Comparison of ENCODE assay signal across 8 mouse cellular contexts in the genomic region with DNA sequence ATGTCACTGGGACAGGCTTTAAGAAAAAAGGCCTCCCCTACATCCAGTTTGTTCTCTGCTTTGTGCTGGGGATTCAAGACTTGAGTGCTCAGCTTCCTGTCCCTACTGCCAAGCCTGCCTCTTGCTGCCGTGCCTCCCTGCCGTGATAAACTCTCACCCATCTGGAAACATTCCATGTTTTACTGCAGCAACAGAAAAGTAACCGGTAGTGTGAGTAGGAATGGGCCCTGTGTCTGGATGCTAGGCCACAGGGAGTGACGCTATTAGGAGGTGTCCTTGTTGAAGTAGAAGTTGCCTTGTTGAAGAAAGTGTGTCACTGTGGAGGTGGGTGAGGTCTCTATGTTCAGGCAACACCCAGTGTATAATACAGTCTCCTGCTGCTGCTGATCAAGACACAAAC. TPM values are rescaled to one million over a fixed set of nuclear protein-coding genes. Genes with fewer than 3 reads are reported as not detected.
DNase-seq lines count a peak whose midpoint lies in the region; ATAC-seq and TF ChIP-seq lines count a peak whose summit lies in the region.

No protein-coding gene starts in this region.

- intact Hi-C loops in gastrocnemius, postnatal 36 days (cut with DNase I) = no loop called here
- intact Hi-C loops in left cerebral cortex, adult 2 months (cut with DNase I) = no loop called here

- no peaks in the 10 kb centered on the region for H3K27me3 ChIP-seq in forebrain, embryonic 13.5 days
- no peaks in the 10 kb centered on the region for H3K27me3 ChIP-seq in forebrain, embryonic 10.5 days (ENCODE audit: poor library complexity, severe bottlenecking)
- H3K27me3 ChIP-seq in forebrain, postnatal 0 days (ENCODE audit: insufficient read depth, low read length) = no peaks in the 10 kb centered on the region
- H3K27me3 ChIP-seq in stomach, embryonic 14.5 days (ENCODE audit: control insufficient read depth, insufficient read depth, low read length) = no peaks in the 10 kb centered on the region

- ATAC-seq in forebrain, embryonic 13.5 days = peak; percentile 48; the same call in 1 of the 2 replicates
- peak; percentile 58 for ATAC-seq in forebrain, postnatal 0 days
- no peak for ATAC-seq in stomach, embryonic 14.5 days (ENCODE audit: insufficient number of reproducible peaks, insufficient read depth, low FRiP score, low read depth)

- H3K4me1 ChIP-seq in forebrain, embryonic 13.5 days = peaks cover 15% of the 10 kb centered on the region
- H3K4me1 ChIP-seq in forebrain, embryonic 10.5 days = peaks cover 21% of the 10 kb centered on the region
- peaks cover 5% of the 10 kb centered on the region; the same call in 1 of the 2 replicates for H3K4me1 ChIP-seq in forebrain, postnatal 0 days (ENCODE audit: insufficient read depth)
- H3K4me1 ChIP-seq in stomach, embryonic 14.5 days (ENCODE audit: control insufficient read depth, insufficient read depth, low read length) = peaks cover 5% of the 10 kb centered on the region; the same call in 1 of the 2 replicates

- no peak for DNase-seq in forebrain, embryonic 10.5 days (ENCODE audit: extremely low spot score, low spot score)
- DNase-seq in ZHBTc4 (ENCODE audit: low read depth, low spot score) = peak; percentile 7
- peak; percentile 43 for DNase-seq in forebrain, postnatal 0 days
- DNase-seq in kidney, postnatal 14 days = peak; percentile 31
- no peak for DNase-seq in gastrocnemius, postnatal 36 days
- DNase-seq in left cerebral cortex, adult 2 months (ENCODE audit: extremely low spot score in 1 of 2, low spot score in 2 of 2) = no peak

- TF ChIP-seq CTCF in forebrain, postnatal 0 days (IDR thresholded peaks at IDR 0.05; ENCODE audit: low read depth) = no peak
- TF ChIP-seq CTCF in left cerebral cortex, adult 2 months (IDR thresholded peaks at IDR 0.05) = no peak

- 40% methylated on average over 4 of the region's 4 CpGs for WGBS in forebrain, embryonic 13.5 days
- WGBS in forebrain, embryonic 10.5 days = 67% methylated on average over 4 of the region's 4 CpGs
- 18% methylated on average over 4 of the region's 4 CpGs for WGBS in forebrain, postnatal 0 days
- WGBS in stomach, embryonic 14.5 days = 34% methylated on average over 4 of the region's 4 CpGs

- no peak overlapping the region for H3K9ac ChIP-seq in forebrain, embryonic 13.5 days
- H3K9ac ChIP-seq in forebrain, postnatal 0 days = no peak overlapping the region
- H3K9ac ChIP-seq in stomach, embryonic 14.5 days (replicated peaks; ENCODE audit: low read depth, low read length) = no peak overlapping the region

- H3K27ac ChIP-seq in forebrain, embryonic 13.5 days = peak overlapping the region; percentile 20; the same call in 1 of the 2 replicates
- no peak overlapping the region for H3K27ac ChIP-seq in forebrain, embryonic 10.5 days
- peak overlapping the region; percentile 35; the same call in 1 of the 2 replicates for H3K27ac ChIP-seq in forebrain, postnatal 0 days (ENCODE audit: low read depth, low read length)
- peak overlapping the region; percentile 27; the same call in 1 of the 2 replicates for H3K27ac ChIP-seq in stomach, embryonic 14.5 days (ENCODE audit: low read length)
- H3K27ac ChIP-seq in left cerebral cortex, adult 2 months = no peak overlapping the region

- no peaks in the 10 kb centered on the region for H3K9me3 ChIP-seq in forebrain, embryonic 13.5 days (replicated peaks)
- H3K9me3 ChIP-seq in forebrain, embryonic 10.5 days = no peaks in the 10 kb centered on the region
- H3K9me3 ChIP-seq in forebrain, postnatal 0 days (ENCODE audit: low read length) = no peaks in the 10 kb centered on the region
- H3K9me3 ChIP-seq in stomach, embryonic 14.5 days (ENCODE audit: control insufficient read depth, low read depth, low read length) = no peaks in the 10 kb centered on the region

- H3K36me3 ChIP-seq in forebrain, embryonic 13.5 days (ENCODE audit: poor library complexity, severe bottlenecking) = peaks cover 24% of the 10 kb centered on the region
- peaks cover 66% of the 10 kb centered on the region for H3K36me3 ChIP-seq in forebrain, embryonic 10.5 days (replicated peaks)
- peaks cover 20% of the 10 kb centered on the region for H3K36me3 ChIP-seq in forebrain, postnatal 0 days (ENCODE audit: insufficient read depth)
- H3K36me3 ChIP-seq in stomach, embryonic 14.5 days (ENCODE audit: control insufficient read depth, insufficient read depth, low read length) = peaks cover 18% of the 10 kb centered on the region

- no peak overlapping the region for H3K4me3 ChIP-seq in forebrain, embryonic 13.5 days
- H3K4me3 ChIP-seq in forebrain, embryonic 10.5 days = no peak overlapping the region
- H3K4me3 ChIP-seq in forebrain, postnatal 0 days (ENCODE audit: low read depth, low read length) = no peak overlapping the region
- H3K4me3 ChIP-seq in stomach, embryonic 14.5 days (ENCODE audit: low read depth, low read length) = no peak overlapping the region
- no peak overlapping the region for H3K4me3 ChIP-seq in left cerebral cortex, adult 2 months

- H3K4me2 ChIP-seq in forebrain, embryonic 13.5 days = no peak overlapping the region
- no peak overlapping the region for H3K4me2 ChIP-seq in forebrain, postnatal 0 days (ENCODE audit: low read depth)
- H3K4me2 ChIP-seq in stomach, embryonic 14.5 days (replicated peaks; ENCODE audit: low read depth, low read length) = no peak overlapping the region

RNA-seq across cellular contexts. Expression of a gene that starts 20.0 kb away (rescaled TPM):
- 22.1 and 23.3 TPM in 2 replicates for polyA plus RNA-seq in forebrain, embryonic 13.5 days (2015; fragmentation: Nextera tagmentation; extraction: Ambion mirVana)
- 11.5 and 12.9 TPM in 2 replicates for polyA plus RNA-seq in forebrain, embryonic 10.5 days (2016; fragmentation: Nextera tagmentation; extraction: Ambion mirVana)
- total RNA-seq in forebrain, postnatal 0 days (2014; rRNA removed) = 120 and 135 TPM in 2 replicates
- polyA plus RNA-seq in forebrain, postnatal 0 days (2015; fragmentation: Nextera tagmentation; extraction: Ambion mirVana) = 16.1 and 20.1 TPM in 2 replicates
- 17.4 and 17.6 TPM in 2 replicates for polyA plus RNA-seq in stomach, embryonic 14.5 days (2014; fragmentation: Nextera tagmentation; extraction: Ambion mirVana)
- total RNA-seq in gastrocnemius, postnatal 36 days (2021) = 10 to 100 TPM in 1 of 2 experiments, 1 to 10 TPM in 1; 9.1 to 10.6 TPM
- total RNA-seq in left cerebral cortex, adult 2 months (2021) = 100 to 1,000 TPM; 137 to 142 TPM

Comparison
In these comparisons a context has a peak if more than half of its experiments do, and no peak if none do; other contexts are left out.
1. H3K27ac ChIP-seq: peak in forebrain, embryonic 13.5 days (single experiment), forebrain, postnatal 0 days (single experiment) and stomach, embryonic 14.5 days (single experiment); none in forebrain, embryonic 10.5 days (single experiment) and left cerebral cortex, adult 2 months (single experiment).
2. DNase-seq: peak in ZHBTc4 (single experiment), forebrain, postnatal 0 days (single experiment) and kidney, postnatal 14 days (single experiment); none in forebrain, embryonic 10.5 days (single experiment), gastrocnemius, postnatal 36 days (0 of 2) and left cerebral cortex, adult 2 months (0 of 2).